Mouse (Mus musculus): Measurements from ENCODE around the gene Rpl19. TPM values are rescaled to one million over a fixed set of nuclear protein-coding genes. Genes with fewer than 3 reads are reported as not detected.

Rpl19 gene
- total RNA-seq, 2 experiments from 2014 or later = 2,000 to 4,300 TPM

GRCm38 (mm10) chr11:97998074-97998793 lies 28.3 kb upstream of the Rpl19 start:
- ATAC-seq (replicated peaks; ENCODE audit: low FRiP score, low TSS enrichment, poor library complexity, severe bottlenecking) = no peak

DNA sequence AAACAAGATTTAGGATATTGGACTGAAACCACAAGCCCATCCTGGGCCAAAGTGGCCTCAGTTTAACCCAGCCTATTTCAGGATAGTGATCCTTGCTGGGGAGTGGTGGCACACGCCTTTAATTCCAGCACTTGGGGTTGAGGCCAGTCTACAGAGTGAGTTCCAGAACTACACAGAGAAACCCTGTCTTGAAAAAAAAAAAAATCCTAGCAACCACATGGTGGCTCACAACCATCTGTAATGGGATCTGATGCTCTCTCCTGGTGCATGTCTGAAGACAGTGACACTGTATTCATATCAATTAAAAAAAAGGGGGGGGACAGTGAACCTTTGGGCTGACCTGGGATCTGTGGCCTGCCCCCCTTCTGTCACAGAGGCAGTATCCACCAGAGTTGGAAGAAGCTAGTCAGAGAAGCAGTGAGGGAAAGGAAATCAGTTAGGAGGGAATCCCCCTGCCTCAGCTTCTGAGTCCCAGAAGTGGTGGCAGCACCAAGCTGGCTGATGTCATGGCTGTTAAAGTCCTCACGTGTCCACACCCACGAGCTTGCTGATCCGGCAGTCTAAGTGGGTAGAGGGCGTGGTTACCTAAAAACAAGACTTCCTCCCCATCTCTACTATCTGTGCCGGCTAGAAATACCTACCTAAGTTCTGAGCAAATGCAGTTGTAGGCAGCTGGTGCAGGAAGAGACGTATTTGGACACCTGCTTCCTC lies 27.5 kb upstream of the Rpl19 start:
- no peak for ATAC-seq (replicated peaks; ENCODE audit: low FRiP score, low TSS enrichment, poor library complexity, severe bottlenecking)

GRCm38 (mm10) chr11:97999748-98000147 lies 26.8 kb upstream of the Rpl19 start:
- ATAC-seq (replicated peaks; ENCODE audit: low FRiP score, low TSS enrichment, poor library complexity, severe bottlenecking) = no peak

- no peak for ATAC-seq (replicated peaks; ENCODE audit: low FRiP score, low TSS enrichment, poor library complexity, severe bottlenecking)
Measured at GRCm38 (mm10) chr11:98000378-98001140, 26.0 kb upstream of the Rpl19 start.

- no peak for ATAC-seq (replicated peaks; ENCODE audit: low FRiP score, low TSS enrichment, poor library complexity, severe bottlenecking)
Measured at GRCm38 (mm10) chr11:98001351-98001824, 25.1 kb upstream of the Rpl19 start.

GRCm38 (mm10) chr11:98001986-98002385 lies 24.5 kb upstream of the Rpl19 start:
- ATAC-seq (replicated peaks; ENCODE audit: low FRiP score, low TSS enrichment, poor library complexity, severe bottlenecking) = no peak

GRCm38 (mm10) chr11:98002627-98003026 lies 23.9 kb upstream of the Rpl19 start:
- ATAC-seq (replicated peaks; ENCODE audit: low FRiP score, low TSS enrichment, poor library complexity, severe bottlenecking) = 0 out of 2 replicates have a peak, but pooled peaks have one; percentile 40

DNA sequence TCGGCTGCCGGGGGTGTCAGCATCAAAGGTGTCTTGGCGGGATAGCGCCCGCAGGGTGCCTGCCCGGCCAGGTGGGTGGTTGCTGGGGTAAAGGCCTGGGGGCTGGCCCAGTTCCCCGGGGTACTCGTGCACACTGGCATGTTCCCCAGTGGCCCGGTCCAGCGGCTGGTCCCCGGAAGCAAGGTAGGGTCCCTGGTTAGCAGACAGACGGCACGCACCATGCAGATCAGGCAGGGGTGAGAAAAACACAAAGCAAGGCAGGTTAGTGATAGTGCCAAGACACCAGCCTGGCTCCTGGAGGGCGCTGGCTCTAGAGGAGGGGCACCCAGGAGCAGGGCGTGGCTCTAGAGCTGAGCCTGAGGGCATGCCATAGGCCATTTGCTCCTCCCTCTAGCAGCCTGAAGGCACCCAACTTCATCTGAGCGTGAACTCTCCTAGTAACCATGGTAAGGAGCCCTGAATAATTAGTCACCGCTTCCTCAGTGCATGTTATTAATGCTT lies 23.3 kb upstream of the Rpl19 start:
- ATAC-seq (replicated peaks; ENCODE audit: low FRiP score, low TSS enrichment, poor library complexity, severe bottlenecking) = peak; percentile 58

DNA sequence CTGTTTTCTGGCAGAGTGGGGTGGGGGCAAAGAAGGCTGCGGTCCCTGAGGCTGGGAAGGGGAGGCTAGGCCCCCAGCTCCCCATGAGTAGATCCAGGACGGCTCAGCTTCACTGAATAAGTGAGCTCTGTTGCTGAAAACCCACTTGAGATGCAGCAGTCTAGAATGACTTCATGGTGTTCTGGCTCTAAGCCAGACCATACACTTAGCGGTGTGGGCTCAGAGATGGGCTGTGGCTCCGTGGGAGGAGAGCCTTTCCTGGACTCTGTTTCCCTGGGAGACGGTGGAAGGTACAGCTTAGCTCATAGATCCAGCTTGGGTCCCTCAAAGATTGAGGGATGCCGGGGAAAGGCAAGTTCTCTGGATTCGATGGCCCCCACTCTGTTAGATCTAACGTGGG lies 22.3 kb upstream of the Rpl19 start:
- no peak for ATAC-seq (replicated peaks; ENCODE audit: low FRiP score, low TSS enrichment, poor library complexity, severe bottlenecking)

- ATAC-seq (replicated peaks; ENCODE audit: low FRiP score, low TSS enrichment, poor library complexity, severe bottlenecking) = no peak
Measured at GRCm38 (mm10) chr11:98005076-98005475, 21.4 kb upstream of the Rpl19 start.

- no peak for ATAC-seq (replicated peaks; ENCODE audit: low FRiP score, low TSS enrichment, poor library complexity, severe bottlenecking)
Measured at GRCm38 (mm10) chr11:98005686-98006085, 20.8 kb upstream of the Rpl19 start.

DNA sequence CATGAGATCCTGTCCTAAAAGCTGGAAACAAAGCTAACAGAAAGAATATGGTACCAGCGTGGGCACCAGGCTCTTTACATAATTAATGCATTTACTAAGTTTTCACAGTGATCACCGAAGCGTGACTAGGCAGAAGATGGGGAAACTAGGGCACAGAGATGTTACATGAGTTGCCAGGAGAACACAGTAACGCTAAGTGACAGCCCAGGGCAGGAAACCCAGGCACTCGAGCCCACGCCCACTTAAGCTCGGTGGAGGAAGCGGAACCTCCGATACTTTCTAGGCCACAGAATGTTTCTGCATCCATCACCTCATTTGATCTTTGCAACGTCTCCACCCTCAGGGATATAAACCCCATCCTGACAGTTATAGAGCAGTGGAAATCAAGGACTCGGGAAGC lies 18.4 kb upstream of the Rpl19 start:
- ATAC-seq (replicated peaks; ENCODE audit: low FRiP score, low TSS enrichment, poor library complexity, severe bottlenecking) = no peak

DNA sequence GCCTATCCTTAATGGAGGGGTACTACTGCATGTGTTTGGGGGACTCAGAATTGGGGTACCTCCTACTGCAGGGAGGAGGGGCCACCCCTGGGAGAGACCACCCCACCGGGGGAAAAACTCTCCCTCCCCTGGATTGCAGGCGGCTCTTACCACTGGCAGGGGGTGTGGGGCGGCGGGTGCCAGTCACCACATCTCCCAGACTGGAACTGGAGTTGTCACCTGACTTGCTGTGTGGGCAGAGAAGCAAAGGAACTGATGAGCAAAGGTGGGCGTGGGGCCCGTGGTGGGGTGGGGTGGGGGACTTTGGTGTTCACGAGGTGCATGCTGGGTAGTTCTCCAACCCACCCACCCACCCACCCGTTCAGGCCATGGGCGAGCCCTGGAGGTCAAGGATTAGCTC lies 14.8 kb upstream of the Rpl19 start:
- no peak for ATAC-seq (replicated peaks; ENCODE audit: low FRiP score, low TSS enrichment, poor library complexity, severe bottlenecking)

DNA sequence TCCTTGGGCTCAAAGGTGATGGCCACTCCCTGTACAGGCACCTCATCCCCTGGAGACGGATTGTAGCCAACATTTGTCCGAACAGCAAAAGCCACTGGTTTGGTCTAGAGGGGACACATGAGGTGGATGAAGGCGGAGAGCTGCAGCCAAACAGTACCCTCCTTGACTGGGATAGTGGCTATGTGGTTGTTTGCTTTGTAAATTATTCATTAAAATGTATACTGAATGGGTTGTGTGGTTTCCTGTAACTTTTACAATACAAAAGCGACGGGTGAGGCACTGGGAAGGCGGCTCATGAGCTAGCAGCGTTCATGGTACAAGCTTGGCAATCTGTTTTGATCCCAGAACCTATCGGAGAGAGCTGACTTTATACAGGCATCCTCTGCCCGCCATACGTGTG lies 13.7 kb upstream of the Rpl19 start:
- no peak for ATAC-seq (replicated peaks; ENCODE audit: low FRiP score, low TSS enrichment, poor library complexity, severe bottlenecking)

- no peak for ATAC-seq (replicated peaks; ENCODE audit: low FRiP score, low TSS enrichment, poor library complexity, severe bottlenecking)
Measured at GRCm38 (mm10) chr11:98016177-98016576, 10.3 kb upstream of the Rpl19 start.

DNA sequence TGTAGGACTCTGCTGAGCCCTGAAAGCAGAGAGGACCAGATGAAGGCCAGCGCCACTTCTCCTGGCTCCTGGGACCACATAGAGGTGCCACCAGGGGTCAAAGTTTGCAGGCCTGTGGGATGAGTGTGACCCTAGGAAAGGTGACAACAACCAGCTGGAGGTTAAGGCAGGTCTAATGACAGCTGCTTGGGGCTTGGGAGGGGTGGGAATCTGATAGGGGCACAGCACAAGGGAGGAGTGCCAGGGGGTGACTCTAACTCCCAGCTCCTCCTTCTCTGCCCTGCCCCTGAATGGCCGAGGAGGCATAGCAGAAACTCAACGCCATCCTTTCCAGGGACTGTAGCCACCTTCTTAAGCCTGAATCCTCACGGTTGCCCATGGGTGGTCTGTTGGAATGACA lies 9.7 kb upstream of the Rpl19 start:
- no peak for ATAC-seq (replicated peaks; ENCODE audit: low FRiP score, low TSS enrichment, poor library complexity, severe bottlenecking)

GRCm38 (mm10) chr11:98018222-98018621 lies 8.3 kb upstream of the Rpl19 start:
- ATAC-seq (replicated peaks; ENCODE audit: low FRiP score, low TSS enrichment, poor library complexity, severe bottlenecking) = no peak

GRCm38 (mm10) chr11:98018858-98019641 lies 7.5 kb upstream of the Rpl19 start:
- peak; percentile 53 for ATAC-seq (replicated peaks; ENCODE audit: low FRiP score, low TSS enrichment, poor library complexity, severe bottlenecking)

DNA sequence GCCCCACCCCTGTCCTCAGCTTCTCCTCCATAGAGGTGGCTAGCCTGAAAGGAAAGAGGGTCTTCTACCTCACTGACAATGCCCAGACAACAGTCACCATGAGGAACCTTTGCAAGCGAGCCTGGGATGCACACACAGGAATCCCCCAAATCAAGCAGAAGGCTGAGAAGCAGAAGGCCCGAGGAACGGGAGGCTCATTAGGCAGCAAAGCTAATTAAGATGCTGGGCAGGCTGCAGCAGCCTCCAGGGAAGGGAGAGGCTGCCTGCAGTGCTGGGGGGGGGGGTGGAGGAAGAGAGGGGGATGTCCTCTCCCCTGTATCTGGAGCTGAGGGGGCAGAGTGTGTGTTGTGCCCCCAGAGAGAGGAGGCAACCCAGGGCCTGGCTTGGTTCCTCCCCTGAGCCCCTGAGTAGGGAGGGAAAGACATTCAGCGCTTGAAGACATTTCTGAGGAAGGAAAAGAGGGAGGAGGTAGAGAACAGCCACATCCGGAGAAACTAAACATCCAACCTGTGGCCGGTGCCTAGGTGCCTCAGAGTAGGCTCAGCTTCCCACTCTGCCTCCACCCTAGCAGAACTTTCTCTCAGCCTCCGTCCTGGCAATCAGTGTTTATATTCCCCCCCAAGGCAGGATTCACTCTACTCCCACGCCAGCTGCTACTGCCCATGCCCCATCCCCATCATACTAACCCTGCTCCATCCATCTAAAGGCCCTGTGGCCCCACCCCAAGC lies 6.5 kb upstream of the Rpl19 start:
- ATAC-seq (replicated peaks; ENCODE audit: low FRiP score, low TSS enrichment, poor library complexity, severe bottlenecking) = no peak

All from megakaryocyte-erythroid progenitor cell, adult 5-6 weeks (primary cell).